Comparison of ENCODE assay signal across 21 mouse cellular contexts in genomic region chr17:47625088-47625487, GRCm38 (mm10).
"Had no signal": no experiment of that assay in that cellular context is flagged by ENCODE, and none has a peak within 500 bp of the region (broad histone marks: within the 10 kb centered on the region; RNA-seq: fewer than 3 reads in every experiment).

No protein-coding gene starts in this region.

- H3K9ac ChIP-seq: limb, embryonic 12.5 days; limb, embryonic 15.5 days; liver, embryonic 15.5 days; lung, embryonic 14.5 days; midbrain, embryonic 13.5 days; neural tube, embryonic 13.5 days had no signal

- H3K4me3 ChIP-seq: limb, embryonic 12.5 days; limb, embryonic 15.5 days; liver, embryonic 15.5 days; megakaryocyte, embryonic 14.5 days; midbrain, embryonic 10.5 days; midbrain, embryonic 13.5 days; myocyte; neural tube, embryonic 13.5 days had no signal

- H3K27ac ChIP-seq: limb, embryonic 12.5 days; limb, embryonic 15.5 days; midbrain, embryonic 10.5 days; midbrain, embryonic 13.5 days; neural tube, embryonic 13.5 days had no signal

- H3K4me2 ChIP-seq: limb, embryonic 12.5 days; limb, embryonic 15.5 days; liver, embryonic 11.5 days; liver, embryonic 15.5 days; lung, embryonic 14.5 days; midbrain, embryonic 13.5 days; neural tube, embryonic 13.5 days had no signal

- H3K9me3 ChIP-seq: limb, embryonic 15.5 days; liver, embryonic 15.5 days; megakaryocyte, embryonic 14.5 days; midbrain, embryonic 13.5 days; neural tube, embryonic 13.5 days had no signal

- ATAC-seq: lung, postnatal 0 days; midbrain, embryonic 13.5 days; midbrain, embryonic 16.5 days had no signal

- DNase-seq: kidney, adult 9 months; kidney, postnatal 14 days; kidney, postnatal 4 days; left cerebral cortex, postnatal 4 days; lung, embryonic 14.5 days; lung, postnatal 36 days; retina, postnatal 1 day; right cerebral cortex, postnatal 25 days; thymus, adult 18-20 months; thymus, postnatal 36 days had no signal

- H3K27me3 ChIP-seq: limb, embryonic 12.5 days; limb, embryonic 15.5 days; liver, embryonic 15.5 days; megakaryocyte, embryonic 14.5 days; midbrain, embryonic 13.5 days; neural tube, embryonic 13.5 days had no signal
